ENCODE assay signal across 8 mouse cellular contexts in the genomic region with DNA sequence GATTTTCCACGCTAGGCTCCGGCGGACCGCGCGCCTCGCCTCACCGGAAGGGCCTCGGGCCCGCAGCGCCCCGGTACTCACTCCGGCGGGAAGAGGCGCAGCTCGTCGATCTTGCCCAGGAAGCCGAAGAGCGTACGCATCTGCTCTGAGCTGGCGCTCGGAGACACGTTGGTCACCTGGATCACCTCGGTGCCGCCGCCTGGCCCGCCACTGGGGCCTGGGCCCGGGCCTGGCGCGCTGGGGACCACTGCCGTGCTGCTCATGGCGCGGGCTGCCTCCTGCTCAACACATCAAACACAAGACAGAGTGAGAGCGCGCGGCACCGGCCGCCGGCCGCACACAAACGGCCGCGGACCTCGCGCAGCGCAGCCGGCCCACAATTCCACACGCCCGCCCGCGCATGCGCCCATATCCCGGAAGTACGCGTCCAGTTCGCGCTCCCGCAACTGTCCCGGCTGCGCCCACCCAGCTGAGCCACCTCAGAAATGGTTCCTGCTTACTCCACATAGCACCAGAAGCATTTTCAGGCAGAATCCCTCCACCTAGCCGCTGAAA. TPM values are rescaled to one million over a fixed set of nuclear protein-coding genes. Genes with fewer than 3 reads are reported as not detected.
DNase-seq lines count a peak whose midpoint lies in the region; ATAC-seq and TF ChIP-seq lines count a peak whose summit lies in the region.

No protein-coding gene starts in this region.

- H3K27ac ChIP-seq in hindbrain, embryonic 11.5 days (ENCODE audit: low read depth, low read length), result peak overlapping the region; percentile 96
- peak overlapping the region; percentile 97 for H3K27ac ChIP-seq in lung, postnatal 0 days (ENCODE audit: low read length)

- 0 out of 2 replicates have a peak, but pooled peaks cover 1% of the 10 kb centered on the region for H3K36me3 ChIP-seq in hindbrain, embryonic 11.5 days (ENCODE audit: control insufficient read depth, insufficient read depth, low read length)
- H3K36me3 ChIP-seq in lung, postnatal 0 days (ENCODE audit: insufficient read depth, low read length), result no peaks in the 10 kb centered on the region; the same call in 1 of the 2 replicates

- under 1% methylated on average over 57 of the region's 61 CpGs for WGBS in hindbrain, embryonic 11.5 days
- under 1% methylated on average over 52 of the region's 61 CpGs for WGBS in lung, postnatal 0 days

- no peaks in the 10 kb centered on the region for H3K27me3 ChIP-seq in hindbrain, embryonic 11.5 days (ENCODE audit: control insufficient read depth, insufficient read depth, low read length)
- H3K27me3 ChIP-seq in lung, postnatal 0 days (replicated peaks; ENCODE audit: insufficient read depth, low read length), result no peaks in the 10 kb centered on the region

- ATAC-seq in hindbrain, embryonic 11.5 days (ENCODE audit: low FRiP score), result peak; percentile 93
- peak; percentile 91 for ATAC-seq in lung, postnatal 0 days

- peak; percentile 35 for TF ChIP-seq CTCF in lung, postnatal 0 days (IDR thresholded peaks at IDR 0.05)

- H3K4me2 ChIP-seq in hindbrain, embryonic 11.5 days (replicated peaks; ENCODE audit: low read depth, low read length), result peak overlapping the region; percentile 69
- H3K4me2 ChIP-seq in lung, postnatal 0 days (replicated peaks; ENCODE audit: low read depth, low read length), result peak overlapping the region; percentile 69

- TF ChIP-seq EP300 in lung, postnatal 0 days (IDR thresholded peaks at IDR 0.05), result no peak

- H3K4me3 ChIP-seq in hindbrain, embryonic 11.5 days (ENCODE audit: low read depth, low read length), result peak overlapping the region; percentile 86
- H3K4me3 ChIP-seq in lung, postnatal 0 days (ENCODE audit: low read depth, low read length), result peak overlapping the region; percentile 95

- peak overlapping the region; percentile 95 for H3K9ac ChIP-seq in hindbrain, embryonic 11.5 days (ENCODE audit: low read depth, low read length)
- H3K9ac ChIP-seq in lung, postnatal 0 days (replicated peaks; ENCODE audit: low read depth), result peak overlapping the region; percentile 92

- peak; percentile 96 for DNase-seq in NIH3T3 (ENCODE audit: low read depth)
- DNase-seq in cerebellum, adult 9-11 months, result peak; percentile 84
- peak; percentile 75 to 90 for DNase-seq in frontal cortex, adult 2 months (ENCODE audit: extremely low spot score in 1 of 2, low spot score in 1 of 2)
- DNase-seq in hindbrain, embryonic 11.5 days (ENCODE audit: low spot score), result peak; percentile 95
- DNase-seq in layer of hippocampus, postnatal 10 days (ENCODE audit: low spot score in 2 of 2), result peak; percentile 89 to 91
- peak; percentile 94 for DNase-seq in lung, postnatal 0 days (ENCODE audit: low spot score)
- peak; percentile 82 for DNase-seq in ovary, postnatal 10 days (ENCODE audit: low spot score)
- DNase-seq in thymus, postnatal 0 days (ENCODE audit: low spot score), result peak; percentile 89

- H3K4me1 ChIP-seq in hindbrain, embryonic 11.5 days (replicated peaks; ENCODE audit: control insufficient read depth, insufficient read depth, low read length), result no peaks in the 10 kb centered on the region
- H3K4me1 ChIP-seq in lung, postnatal 0 days (ENCODE audit: insufficient read depth, low read depth, low read length), result no peaks in the 10 kb centered on the region; the same call in 1 of the 2 replicates

- no peaks in the 10 kb centered on the region for H3K9me3 ChIP-seq in hindbrain, embryonic 11.5 days (ENCODE audit: control insufficient read depth, low read length)
- no peaks in the 10 kb centered on the region for H3K9me3 ChIP-seq in lung, postnatal 0 days (ENCODE audit: low read length)

RNA-seq across cellular contexts. Expression of gene Srsf11, which starts 5.0 kb away (rescaled TPM):
- 543 and 558 TPM in 2 replicates for polyA plus RNA-seq in frontal cortex, adult 2 months (2012; rRNA removed)
- 336 and 374 TPM in 2 replicates for polyA plus RNA-seq in hindbrain, embryonic 11.5 days (2014; fragmentation: Nextera tagmentation; extraction: Ambion mirVana)
- 100 to 1,000 TPM; 175 to 195 TPM for total RNA-seq in layer of hippocampus, postnatal 10 days (2021)
- polyA plus RNA-seq in lung, postnatal 0 days (2015; fragmentation: Nextera tagmentation; extraction: Ambion mirVana), result 190 and 200 TPM in 2 replicates
- 361 and 375 TPM in 2 replicates for polyA plus RNA-seq in thymus, postnatal 0 days (2015; fragmentation: Nextera tagmentation; extraction: Ambion mirVana)

RNA-seq across cellular contexts. Expression of gene Lrrc40, which starts 5.0 kb away (rescaled TPM):
- polyA plus RNA-seq in frontal cortex, adult 2 months (2012; rRNA removed), result 19.7 and 22.2 TPM in 2 replicates
- 73.9 and 78.5 TPM in 2 replicates for polyA plus RNA-seq in hindbrain, embryonic 11.5 days (2014; fragmentation: Nextera tagmentation; extraction: Ambion mirVana)
- 10 to 100 TPM; 36.1 to 37.6 TPM for total RNA-seq in layer of hippocampus, postnatal 10 days (2021)
- 15.1 and 16.5 TPM in 2 replicates for polyA plus RNA-seq in lung, postnatal 0 days (2015; fragmentation: Nextera tagmentation; extraction: Ambion mirVana)
- 43.1 and 46.3 TPM in 2 replicates for polyA plus RNA-seq in thymus, postnatal 0 days (2015; fragmentation: Nextera tagmentation; extraction: Ambion mirVana)

Comparison
In these comparisons a context has a peak if more than half of its experiments do, and no peak if none do; other contexts are left out.
1. Peak in every context shown above with its lines: DNase-seq, ATAC-seq, H3K4me3 ChIP-seq and H3K27ac ChIP-seq.